Mouse (Mus musculus) kidney, adult 18-20 months (tissue): Measurements from ENCODE around the gene Stxbp4.

Experiments used
- DNase-seq: peaks from one replicate; pipeline ENCODE4 v3.0.0; 2021

The Stxbp4 gene

DNA sequence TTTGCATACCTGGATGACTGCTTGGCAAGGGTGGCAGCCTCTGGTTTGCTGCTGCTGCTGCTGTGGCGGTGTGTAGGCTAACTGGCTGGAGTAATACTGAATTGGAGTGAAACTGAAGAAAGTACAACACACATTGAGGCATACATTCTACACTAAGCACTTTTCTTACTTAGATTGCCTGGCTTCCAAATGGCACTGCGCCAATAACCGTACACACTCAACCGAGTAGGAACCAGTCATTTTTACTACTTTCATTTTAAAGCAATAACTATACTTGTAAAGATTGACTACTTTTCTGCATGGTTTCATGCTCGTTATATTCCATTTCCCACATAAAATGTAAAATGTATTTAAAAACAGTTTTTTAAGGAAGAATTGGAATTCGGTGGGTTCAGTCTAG lies 11.9 kb upstream of the Stxbp4 start:
- no peak for DNase-seq

- peak; percentile 58 for DNase-seq
Measured at GRCm38 (mm10) chr11:90638312-90638830, 487 bp upstream of the Stxbp4 start.

DNA sequence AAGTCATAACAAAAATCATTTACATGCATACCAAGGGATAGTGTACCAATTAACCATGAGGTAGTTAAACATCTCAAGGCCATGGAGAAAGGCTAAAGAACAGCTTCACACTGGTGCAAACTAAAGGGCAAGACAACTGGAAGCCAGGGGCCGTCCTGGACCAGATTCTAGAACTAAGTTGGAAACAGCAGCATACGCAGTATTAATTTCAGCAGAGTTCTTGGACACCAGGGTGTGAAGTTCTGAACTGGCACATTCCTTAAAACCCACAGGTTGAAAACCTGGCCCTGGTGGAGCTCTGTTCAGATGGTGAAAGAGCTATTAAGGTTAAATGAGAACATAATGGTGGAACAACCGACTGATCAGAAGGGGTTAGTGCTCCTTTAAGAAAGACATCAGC lies 3.2 kb downstream of the Stxbp4 start:
- DNase-seq: no peak

DNA sequence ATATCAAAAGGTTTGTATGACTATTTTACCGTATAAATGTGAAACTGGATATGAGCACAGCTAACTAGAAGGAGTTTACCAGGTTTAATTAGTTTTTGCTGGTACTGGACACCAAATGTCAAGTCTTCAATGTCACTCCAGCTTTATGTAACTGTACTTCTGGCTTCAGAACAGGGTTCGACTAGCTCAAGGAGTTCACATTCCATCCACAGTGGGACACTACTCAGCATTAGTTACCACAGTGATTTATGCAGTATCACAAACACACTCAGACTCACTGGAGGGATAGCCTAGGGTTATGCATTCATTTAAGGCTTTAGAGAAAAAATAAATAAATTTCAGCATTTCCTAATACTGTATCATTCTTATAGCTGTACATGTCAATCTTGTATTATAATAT lies 5.4 kb downstream of the Stxbp4 start:
- no peak for DNase-seq

- DNase-seq: no peak
Measured at GRCm38 (mm10) chr11:90627751-90628150, 10.1 kb downstream of the Stxbp4 start.

DNA sequence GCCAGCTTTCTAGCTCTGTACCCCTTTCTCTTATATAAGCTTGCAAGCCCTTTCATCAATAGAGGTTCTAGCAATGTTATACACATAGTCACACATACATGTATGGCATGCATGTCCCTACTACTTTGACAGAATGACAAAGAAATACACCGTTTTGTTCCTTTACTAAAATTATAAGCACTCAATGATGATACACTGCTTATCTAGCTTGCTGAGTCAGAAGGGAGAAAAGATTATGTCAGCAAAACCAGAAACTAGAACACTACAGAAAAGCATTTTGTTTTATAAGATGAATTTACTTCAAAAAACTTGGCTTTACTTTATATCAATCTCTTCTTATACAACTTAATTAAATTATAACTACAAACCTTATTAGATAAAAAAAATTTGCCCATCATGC lies 12.7 kb downstream of the Stxbp4 start:
- DNase-seq: no peak

DNA sequence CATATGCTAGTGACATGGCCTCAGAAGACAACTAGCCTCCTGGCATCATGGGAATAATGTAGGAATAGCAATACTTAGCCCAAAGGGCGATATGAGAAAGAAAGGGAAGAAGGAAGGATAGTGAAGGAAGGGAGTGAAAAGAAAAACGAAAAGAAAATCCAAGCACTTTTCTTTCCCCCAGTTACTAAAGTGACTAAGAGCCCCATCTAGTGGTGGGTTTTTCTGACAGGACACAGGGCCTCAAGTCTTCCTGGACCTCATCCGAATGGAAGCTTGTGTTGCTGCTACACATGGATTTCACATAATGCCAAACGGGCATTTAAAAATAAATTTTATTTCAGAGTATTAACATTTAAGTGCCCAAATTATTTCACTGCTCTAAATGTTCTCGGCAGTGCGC lies 14.4 kb downstream of the Stxbp4 start:
- no peak for DNase-seq

- DNase-seq: no peak
Measured at GRCm38 (mm10) chr11:90622500-90622899, 15.4 kb downstream of the Stxbp4 start.

DNA sequence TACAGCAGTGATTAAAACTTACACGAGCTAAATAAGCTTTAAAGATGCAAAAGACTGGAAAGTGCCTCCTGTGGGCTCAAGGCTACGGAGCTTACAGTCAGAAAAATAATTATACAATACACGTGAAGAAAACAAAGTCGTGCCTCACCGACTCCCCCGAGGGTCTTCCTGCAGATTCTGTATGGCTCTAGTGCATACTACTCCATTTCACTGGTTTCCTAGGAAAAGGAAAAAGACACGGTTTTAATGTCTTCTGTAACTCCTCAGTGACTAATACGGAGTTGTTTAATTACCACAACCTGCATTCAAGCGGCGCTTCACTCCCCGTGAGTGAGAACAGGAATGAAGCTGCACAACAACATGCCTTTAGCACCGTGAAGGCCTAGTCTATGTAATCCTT lies 15.8 kb downstream of the Stxbp4 start:
- DNase-seq: no peak

DNA sequence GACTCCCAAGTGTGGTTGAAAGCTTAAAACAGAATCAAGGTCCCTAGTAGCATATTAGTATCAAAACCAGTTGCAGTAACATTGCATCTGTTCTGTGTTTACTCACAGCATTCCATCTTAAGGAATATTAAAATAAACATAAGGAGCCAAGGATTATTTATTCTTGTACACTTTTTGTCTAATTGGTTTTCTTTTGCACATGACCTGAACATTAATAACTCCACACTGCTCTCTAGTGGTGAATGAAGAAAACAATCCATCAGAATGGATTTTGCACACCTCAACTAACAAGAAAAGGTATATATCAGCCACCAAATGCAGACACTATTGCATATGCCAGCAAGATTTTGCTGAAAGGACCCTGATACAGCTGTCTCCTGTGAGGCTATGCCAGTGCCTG lies 21.5 kb downstream of the Stxbp4 start:
- DNase-seq: no peak

DNA sequence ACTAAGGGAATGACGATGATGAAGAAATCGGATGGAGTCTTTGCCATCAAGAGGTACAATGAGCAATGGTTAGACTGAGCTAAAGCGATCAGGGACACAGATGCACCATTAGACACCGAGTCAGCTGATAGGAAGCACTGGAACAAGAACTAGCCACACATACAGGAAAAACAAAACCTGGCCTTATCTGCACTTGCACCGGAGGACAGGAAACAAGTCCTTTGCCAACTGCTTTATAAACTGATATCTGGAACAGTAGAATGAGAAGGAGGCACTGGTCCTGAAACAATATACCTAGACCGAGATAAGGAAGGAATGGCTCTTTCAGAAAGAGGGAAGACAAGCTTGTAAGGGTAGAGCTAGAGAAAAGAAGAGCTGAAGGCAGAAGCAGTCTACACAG lies 23.1 kb downstream of the Stxbp4 start:
- no peak for DNase-seq

DNA sequence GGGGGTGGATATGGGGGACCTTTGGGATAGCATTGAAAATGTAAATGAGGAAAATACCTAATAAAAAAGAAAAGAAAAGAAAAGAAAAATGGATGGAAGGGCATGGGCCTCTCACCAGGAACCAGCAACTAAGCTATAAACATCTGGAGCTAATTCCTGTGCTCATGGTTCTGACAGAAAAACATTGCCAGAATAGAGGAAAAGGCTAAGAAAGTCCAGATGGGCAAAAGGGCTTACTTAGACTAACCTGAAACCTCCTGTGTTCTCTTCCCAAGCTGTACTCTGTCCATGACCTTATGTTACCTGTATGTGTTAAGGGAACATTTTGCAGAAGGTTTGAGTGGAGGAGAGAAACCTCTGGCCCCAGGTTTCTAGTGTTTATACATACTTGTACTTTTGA lies 25.8 kb downstream of the Stxbp4 start:
- DNase-seq: no peak

DNA sequence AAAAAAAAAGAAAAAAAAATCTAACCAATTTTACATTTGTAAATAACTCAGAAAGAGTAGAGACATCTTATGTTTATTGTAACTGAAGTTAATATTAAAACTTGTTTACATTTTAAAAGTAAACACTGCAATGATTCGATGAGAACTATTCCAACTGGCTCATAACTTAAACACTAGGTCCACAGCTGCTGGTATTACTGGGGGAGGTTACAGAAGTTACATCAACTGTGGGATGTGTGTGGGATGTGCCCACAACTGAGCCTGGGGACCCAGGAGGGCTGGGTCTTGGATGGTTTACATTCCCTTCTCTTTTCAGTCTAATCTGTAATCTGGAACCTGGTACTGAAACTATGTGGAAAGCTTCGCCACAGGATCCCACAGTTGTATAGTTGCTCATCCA lies 34.8 kb downstream of the Stxbp4 start:
- DNase-seq: no peak

- DNase-seq: no peak
Measured at GRCm38 (mm10) chr11:90595826-90596225, 42.1 kb downstream of the Stxbp4 start.

DNA sequence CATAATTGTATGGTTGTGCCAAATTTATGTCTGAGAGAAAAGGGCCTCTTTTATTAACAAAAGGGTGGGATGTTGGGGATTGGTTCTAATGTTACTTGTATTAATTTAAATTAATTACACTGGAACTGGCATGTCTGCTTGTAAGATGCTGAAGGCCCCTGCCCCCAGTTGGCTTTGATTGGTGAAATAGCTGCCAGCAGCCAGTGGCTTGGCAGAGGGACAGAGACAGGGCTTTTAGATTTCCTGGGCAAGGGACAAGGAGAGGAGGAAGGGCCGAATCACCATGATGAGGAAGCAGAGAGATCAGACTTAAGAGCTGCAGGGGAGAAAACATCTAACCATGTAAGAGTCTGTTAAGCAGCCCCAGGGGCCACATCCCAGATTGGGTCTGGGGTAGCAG lies 46.9 kb downstream of the Stxbp4 start:
- no peak for DNase-seq

DNA sequence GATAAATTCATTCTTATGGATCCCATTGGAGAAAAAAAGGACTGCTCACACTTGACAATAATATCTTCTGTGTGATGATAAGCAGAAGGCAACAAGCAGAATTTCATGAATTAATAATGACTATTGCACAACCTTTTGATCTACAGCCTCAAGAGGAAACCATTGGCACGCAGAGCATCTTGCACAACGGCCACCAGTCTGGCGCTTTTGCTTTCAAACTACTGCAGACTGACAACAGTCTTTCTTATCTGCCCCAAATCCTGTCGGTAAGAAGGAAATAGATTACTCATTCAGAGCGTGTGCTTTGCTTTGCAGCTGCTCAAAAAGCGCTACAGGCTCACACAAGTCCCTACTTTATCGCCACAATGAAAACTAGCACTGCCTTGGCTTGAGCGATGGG lies 51.7 kb downstream of the Stxbp4 start:
- DNase-seq: no peak

- no peak for DNase-seq
Measured at GRCm38 (mm10) chr11:90585754-90586153, 52.1 kb downstream of the Stxbp4 start.

DNA sequence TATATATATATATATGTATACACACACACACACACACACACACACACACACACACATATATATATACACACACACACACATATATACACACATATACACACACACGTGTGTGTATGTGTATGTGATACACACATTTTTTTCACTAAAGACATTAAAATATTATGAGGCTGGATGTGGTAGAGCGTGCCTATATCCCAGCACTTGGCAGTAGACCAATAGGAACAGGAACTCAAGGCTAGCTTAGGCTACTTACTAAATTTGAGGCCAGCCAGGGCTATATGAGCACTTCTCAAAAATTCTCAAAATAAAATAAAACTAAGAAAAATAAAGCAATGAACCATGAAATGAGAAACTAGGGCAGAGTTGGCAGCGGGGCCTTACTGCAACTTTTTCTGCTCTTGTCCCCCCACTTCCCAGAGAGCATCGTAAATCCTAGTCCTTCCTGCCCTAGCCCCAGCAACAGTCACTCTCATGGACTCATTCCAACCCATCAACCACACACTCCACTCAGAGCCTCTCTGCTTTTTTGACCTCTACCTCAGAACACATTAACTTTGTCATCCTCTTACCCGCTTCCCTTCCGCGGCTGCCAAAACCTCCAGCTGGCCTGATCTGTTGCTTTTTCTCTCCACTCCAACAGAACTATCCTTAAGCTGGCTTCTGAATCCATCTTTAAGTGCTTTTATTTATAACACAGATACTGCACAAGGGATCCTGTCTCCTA lies 60.7 kb downstream of the Stxbp4 start:
- no peak for DNase-seq

DNA sequence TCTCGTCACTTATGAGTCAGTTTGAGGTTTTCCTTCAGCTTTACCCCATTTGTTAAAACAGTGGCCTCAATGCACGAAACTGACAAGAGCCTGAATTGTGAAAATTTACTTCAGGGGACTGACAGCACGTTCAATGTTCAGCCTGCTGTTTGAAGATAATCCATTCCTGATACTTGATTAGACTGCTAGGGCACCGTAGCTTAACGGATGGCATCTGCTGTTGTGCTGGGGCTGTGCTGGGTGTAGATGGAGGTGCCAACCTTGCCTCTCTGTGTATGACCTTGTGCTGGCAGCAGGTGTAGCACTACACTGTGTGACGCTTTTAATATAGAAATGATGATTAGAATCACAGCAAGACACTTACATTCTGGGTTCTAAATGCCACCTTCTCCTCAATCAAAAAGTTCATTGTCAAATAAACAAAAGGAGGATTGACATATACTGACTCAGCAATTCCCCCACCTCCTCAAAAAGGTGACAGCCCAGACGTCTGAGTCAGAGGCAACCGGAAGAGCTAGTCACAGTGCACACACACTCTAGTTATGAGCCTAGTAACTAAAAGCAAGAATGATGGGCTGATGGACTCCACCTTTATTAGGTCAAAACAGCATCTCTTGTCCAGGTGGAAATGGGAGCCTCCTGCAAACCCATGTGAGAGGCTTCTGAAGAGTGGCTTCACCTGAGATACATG lies 61.5 kb downstream of the Stxbp4 start:
- no peak for DNase-seq

DNA sequence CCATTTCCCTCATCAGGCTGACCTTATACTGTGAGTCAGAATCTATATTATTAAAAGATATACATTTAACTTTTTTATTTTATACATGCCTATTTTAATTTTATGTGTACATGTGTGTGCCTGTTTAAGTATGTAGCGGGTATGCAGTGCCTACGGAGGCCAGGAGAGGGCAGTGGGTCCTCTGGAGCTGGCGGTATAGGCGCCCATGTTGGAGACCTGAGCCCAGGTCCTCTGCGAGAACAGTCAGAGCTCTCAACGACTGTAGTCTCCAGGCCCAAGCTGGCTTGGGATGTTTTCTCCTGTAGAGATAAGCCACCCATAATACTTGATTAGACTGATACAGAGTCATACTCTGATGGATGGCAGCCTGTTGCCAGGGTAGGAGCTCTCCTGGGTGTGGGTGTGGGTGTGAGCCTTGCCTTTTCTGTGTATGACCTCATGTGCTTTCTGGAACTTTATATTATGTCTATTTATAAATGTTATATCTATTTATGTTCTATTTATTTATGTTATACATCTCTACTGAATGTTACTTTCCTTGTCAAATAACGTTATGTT lies 62.3 kb downstream of the Stxbp4 start:
- DNase-seq: no peak

GRCm38 (mm10) chr11:90570646-90571259 lies 67.1 kb downstream of the Stxbp4 start:
- no peak for DNase-seq

- no peak for DNase-seq
Measured at GRCm38 (mm10) chr11:90558359-90559047, 79.4 kb downstream of the Stxbp4 start.

DNA sequence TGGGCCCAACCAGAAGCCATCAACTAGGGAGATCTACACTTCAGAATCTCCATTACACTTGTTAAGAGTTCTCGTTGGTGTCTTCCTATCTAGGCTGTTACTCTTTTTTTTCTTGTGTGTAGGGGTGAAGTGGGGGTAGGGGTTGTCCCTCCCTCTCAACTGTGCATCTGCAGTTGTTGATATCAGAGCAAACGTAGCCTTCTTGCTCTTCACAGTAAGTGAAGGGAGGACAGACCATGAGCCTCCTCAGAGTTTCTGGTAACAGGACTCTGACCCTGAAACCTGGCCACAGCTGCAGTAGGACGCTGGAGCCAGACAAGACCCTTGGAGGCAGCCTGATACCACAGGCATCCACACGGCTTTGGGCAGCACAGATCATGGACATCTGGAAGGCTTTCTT lies 81.4 kb downstream of the Stxbp4 start:
- no peak for DNase-seq
